Mouse (Mus musculus) limb, embryonic 10.5 days (tissue): ENCODE measurements around the gene Gm5901. TPM values are rescaled to one million over a fixed set of nuclear protein-coding genes. Genes with fewer than 3 reads are reported as not detected.
"Not testable (repeated sequence)": the region's sequence is repeated elsewhere in the genome, so short reads cannot be mapped to it uniquely, and the experiment has no call there.

Source experiments
- DNase-seq: peaks from one replicate; pipeline ENCODE4 v3.0.0-alpha.2; 2017; ENCODE audit warnings: low spot score
- H3K27ac ChIP-seq: fragments of 300-500 bp; sonication (generic); 2 replicates; pipeline ENCODE4 v1.5.1; 2016; ENCODE audit warnings: mild to moderate bottlenecking
- H3K27me3 ChIP-seq: fragments of 300-500 bp; sonication (generic); 2 replicates; pipeline ENCODE4 v1.6.1; 2016; ENCODE audit warnings: low read depth, mild to moderate bottlenecking; ENCODE audit not compliant: poor library complexity, severe bottlenecking
- H3K36me3 ChIP-seq: fragments of 300-500 bp; sonication (generic); 2 replicates; pipeline ENCODE4 v1.6.1; 2016; ENCODE audit warnings: mild to moderate bottlenecking, moderate library complexity
- H3K4me1 ChIP-seq: fragments of 300-500 bp; sonication (generic); 2 replicates; pipeline ENCODE4 v1.6.1; 2016
- H3K4me3 ChIP-seq: fragments of 300-500 bp; sonication (generic); 2 replicates; pipeline ENCODE4 v1.5.1; 2016; ENCODE audit warnings: mild to moderate bottlenecking, moderate library complexity
- H3K9me3 ChIP-seq: fragments of 300-500 bp; sonication (generic); replicated peaks from 2 replicates; pipeline ENCODE4 v1.6.1; 2016; ENCODE audit warnings: mild to moderate bottlenecking
- WGBS: fragments of 180-500 bp; shearing (Covaris S2); methylation state at CpG from one replicate; pipeline ENCODE4 v1.1.7; 2016; 5-methylcytosine and 5-hydroxymethylcytosine counted together
- polyA plus RNA-seq: library from polyadenylated mRNA; unstranded; fragments of >200 nt; fragmentation: Nextera tagmentation; extraction: Ambion mirVana; gene quantifications from 2 replicates; pipeline ENCODE4 v1.2.1, GENCODE M21; 2016

Gm5901 gene
- polyA plus RNA-seq, 1 experiment from 2014 or later: not detected

- WGBS: 97% methylated on average over 3 of the region's 3 CpGs
- no peak for DNase-seq
- H3K36me3 ChIP-seq: peaks cover 87% of the 10 kb centered on the region
- no peaks in the 10 kb centered on the region for H3K4me1 ChIP-seq
- H3K9me3 ChIP-seq: no peaks in the 10 kb centered on the region
- H3K27me3 ChIP-seq: no peaks in the 10 kb centered on the region
- H3K4me3 ChIP-seq: no peak overlapping the region
- H3K27ac ChIP-seq: no peak overlapping the region
Measured at GRCm38 (mm10) chr7:105380329-105380728, 5.5 kb downstream of the Gm5901 start.

GRCm38 (mm10) chr7:105387696-105388095, 12.9 kb downstream of the Gm5901 start:
- no peaks in the 10 kb centered on the region for H3K4me1 ChIP-seq
- peaks cover 83% of the 10 kb centered on the region for H3K36me3 ChIP-seq
- WGBS: 99% methylated on average over 2 of the region's 2 CpGs
- no peak for DNase-seq
- H3K4me3 ChIP-seq: no peak overlapping the region
- no peaks in the 10 kb centered on the region for H3K9me3 ChIP-seq
- no peaks in the 10 kb centered on the region for H3K27me3 ChIP-seq
- no peak overlapping the region for H3K27ac ChIP-seq

GRCm38 (mm10) chr7:105390236-105390635, 15.4 kb downstream of the Gm5901 start:
- 94% methylated on average over 2 of the region's 2 CpGs for WGBS
- DNase-seq: no peak
- Histone ChIP-seq H3K4me3 (no peak overlapping the region), H3K27ac (no peak overlapping the region), H3K4me1 (no peaks in the 10 kb centered on the region), H3K36me3 (peaks cover 64% of the 10 kb centered on the region), H3K27me3 (no peaks in the 10 kb centered on the region), H3K9me3 (no peaks in the 10 kb centered on the region)

- Histone ChIP-seq H3K4me1 (no peaks in the 10 kb centered on the region), H3K36me3 (peaks cover 27% of the 10 kb centered on the region), H3K27me3 (no peaks in the 10 kb centered on the region), H3K27ac (no peak overlapping the region), H3K9me3 (no peaks in the 10 kb centered on the region), H3K4me3 (no peak overlapping the region)
- no peak for DNase-seq
- WGBS: 89% methylated on average over 1 of the region's 1 CpGs
Measured at GRCm38 (mm10) chr7:105394606-105395005, 19.8 kb downstream of the Gm5901 start.

- no peaks in the 10 kb centered on the region for H3K9me3 ChIP-seq
- no peak for DNase-seq
- no peaks in the 10 kb centered on the region for H3K4me1 ChIP-seq
- no peaks in the 10 kb centered on the region for H3K27me3 ChIP-seq
- H3K27ac ChIP-seq: no peak overlapping the region
- H3K4me3 ChIP-seq: no peak overlapping the region
- H3K36me3 ChIP-seq: peaks cover 20% of the 10 kb centered on the region; the same call in 1 of the 2 replicates
Measured at GRCm38 (mm10) chr7:105395131-105395820, 20.4 kb downstream of the Gm5901 start.

- DNase-seq: no peak
- no peaks in the 10 kb centered on the region for H3K9me3 ChIP-seq
- H3K36me3 ChIP-seq: peaks cover 20% of the 10 kb centered on the region; the same call in 1 of the 2 replicates
- H3K27me3 ChIP-seq: no peaks in the 10 kb centered on the region
- no peak overlapping the region for H3K4me3 ChIP-seq
- 0 out of 2 replicates have a peak, but pooled peaks cover 6% of the 10 kb centered on the region for H3K4me1 ChIP-seq
- H3K27ac ChIP-seq: no peak overlapping the region
Measured at GRCm38 (mm10) chr7:105396126-105396525, 21.3 kb downstream of the Gm5901 start.

GRCm38 (mm10) chr7:105399058-105399934, 24.5 kb downstream of the Gm5901 start:
- WGBS: 2% methylated on average over 25 of the region's 25 CpGs
- 0 out of 2 replicates have a peak, but pooled peaks cover 6% of the 10 kb centered on the region for H3K4me1 ChIP-seq

GRCm38 (mm10) chr7:105399935-105400624, 25.2 kb downstream of the Gm5901 start, which contains the start of gene Fam160a2:
TSS of gene Fam160a2 (minus strand) at chr7:105400054.
- peak within 1 kb of the TSS; percentile 93 for H3K4me3 ChIP-seq
- no peaks in the 10 kb centered on the region for H3K9me3 ChIP-seq
- H3K27me3 ChIP-seq: no peaks in the 10 kb centered on the region
- peak within 1 kb of the TSS; percentile 91 for H3K27ac ChIP-seq
- peak; percentile 97 for DNase-seq
- 0 out of 2 replicates have a peak, but pooled peaks cover 6% of the 10 kb centered on the region for H3K4me1 ChIP-seq
- under 1% methylated on average over 55 of the region's 55 CpGs for WGBS
- H3K36me3 ChIP-seq: peaks cover 6% of the 10 kb centered on the region; the same call in 1 of the 2 replicates

More at GRCm38 (mm10) chr7:105399058-105399934, 24.5 kb downstream of the Gm5901 start:
- Histone ChIP-seq H3K27me3 (no peaks in the 10 kb centered on the region), H3K9me3 (no peaks in the 10 kb centered on the region), H3K27ac (peak overlapping the region; percentile 91), H3K4me3 (peak overlapping the region; percentile 93), H3K36me3 (peaks cover 10% of the 10 kb centered on the region; the same call in 1 of the 2 replicates)
- no peak for DNase-seq

- Histone ChIP-seq H3K9me3 (no peaks in the 10 kb centered on the region), H3K27me3 (no peaks in the 10 kb centered on the region), H3K4me3 (no peak within 1 kb of the TSS), H3K27ac (no peak within 1 kb of the TSS), H3K36me3 (no peaks in the 10 kb centered on the region), H3K4me1 (0 out of 2 replicates have a peak, but pooled peaks cover 6% of the 10 kb centered on the region)
- no peak for DNase-seq
- 64% methylated on average over 5 of the region's 5 CpGs for WGBS
Measured at GRCm38 (mm10) chr7:105404268-105404667, 29.4 kb downstream of the Gm5901 start, which contains the start of gene Cnga4. TSS of gene Cnga4 (plus strand) at chr7:105404568.

- no peak for DNase-seq
- 84% methylated on average over 1 of the region's 1 CpGs for WGBS
- no peaks in the 10 kb centered on the region for H3K9me3 ChIP-seq
- H3K4me1 ChIP-seq: no peaks in the 10 kb centered on the region
- H3K27ac ChIP-seq: no peak overlapping the region
- H3K4me3 ChIP-seq: no peak overlapping the region
- no peaks in the 10 kb centered on the region for H3K36me3 ChIP-seq
- H3K27me3 ChIP-seq: no peaks in the 10 kb centered on the region
Measured at GRCm38 (mm10) chr7:105406322-105406721, 31.5 kb downstream of the Gm5901 start.

- not testable (repeated sequence) for H3K4me3 ChIP-seq, H3K27me3 ChIP-seq, H3K4me1 ChIP-seq, H3K9me3 ChIP-seq, H3K36me3 ChIP-seq, H3K27ac ChIP-seq
- peak; percentile 84 for DNase-seq
- 61% methylated on average over 8 of the region's 8 CpGs for WGBS
Measured at GRCm38 (mm10) chr7:105411874-105412632, 37.2 kb downstream of the Gm5901 start.

- Histone ChIP-seq H3K27me3 (peaks cover 6% of the 10 kb centered on the region; the same call in 1 of the 2 replicates), H3K9me3 (no peaks in the 10 kb centered on the region), H3K4me1 (no peaks in the 10 kb centered on the region), H3K4me3 (no peak overlapping the region), H3K36me3 (no peaks in the 10 kb centered on the region), H3K27ac (no peak overlapping the region)
- DNase-seq: no peak
- 59% methylated on average over 6 of the region's 6 CpGs for WGBS
Measured at GRCm38 (mm10) chr7:105414385-105414784, 39.5 kb downstream of the Gm5901 start.
